Comparison of ENCODE assay signal across 10 mouse cellular contexts in the genomic region with DNA sequence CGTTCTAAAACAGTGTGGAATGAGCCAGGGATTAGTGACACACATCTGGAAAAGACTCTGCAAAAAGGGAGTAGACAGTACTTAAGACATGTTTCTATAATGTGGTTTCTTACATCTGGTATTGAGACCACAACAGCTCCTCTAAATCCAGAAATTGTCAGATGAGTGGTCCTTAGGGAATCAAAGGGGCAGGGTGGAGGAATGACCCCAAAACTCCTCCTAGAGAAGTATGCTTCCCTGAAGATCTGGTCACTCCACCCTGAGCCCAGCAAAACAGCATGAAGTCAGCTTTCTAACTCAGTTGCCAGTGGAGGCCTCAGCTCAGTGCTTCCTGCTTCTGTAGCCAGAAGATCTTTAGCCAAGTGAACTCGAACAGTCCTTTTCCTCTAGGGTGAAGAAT.
A peak's percentile ranks its signal among the peaks of the same experiment; 100 is the strongest.
DNase-seq lines count a peak whose midpoint lies in the region; ATAC-seq and TF ChIP-seq lines count a peak whose summit lies in the region.
"Had no signal": no experiment of that assay in that cellular context is flagged by ENCODE, and none has a peak within 500 bp of the region (broad histone marks: within the 10 kb centered on the region; RNA-seq: fewer than 3 reads in every experiment).

No protein-coding gene starts in this region.

- no peak overlapping the region for H3K9ac ChIP-seq in intestine, embryonic 15.5 days
- no peak overlapping the region for H3K9ac ChIP-seq in intestine, postnatal 0 days (ENCODE audit: low read depth, low read length)
- H3K9ac ChIP-seq: midbrain, embryonic 13.5 days had no signal

- 0 out of 2 replicates have a peak overlapping the region, but pooled peaks have one; percentile 1 for H3K27ac ChIP-seq in intestine, embryonic 15.5 days
- no peak overlapping the region for H3K27ac ChIP-seq in intestine, postnatal 0 days (ENCODE audit: low read depth, low read length)
- H3K27ac ChIP-seq: midbrain, embryonic 13.5 days had no signal

- ATAC-seq in intestine, embryonic 15.5 days: 0 out of 2 replicates have a peak, but pooled peaks have one; percentile 41
- ATAC-seq in intestine, postnatal 0 days: no peak
- ATAC-seq: midbrain, embryonic 13.5 days had no signal

- H3K4me3 ChIP-seq in intestine, embryonic 15.5 days (replicated peaks): no peak overlapping the region
- H3K4me3 ChIP-seq in intestine, postnatal 0 days (ENCODE audit: low read depth, low read length): no peak overlapping the region
- H3K4me3 ChIP-seq in myocyte: no peak overlapping the region
- H3K4me3 ChIP-seq: midbrain, embryonic 13.5 days had no signal

- no peak for TF ChIP-seq CTCF in intestine, postnatal 0 days (IDR thresholded peaks at IDR 0.05; ENCODE audit: low read depth)

- H3K79me2 ChIP-seq in myocyte (ENCODE audit: control insufficient read depth, insufficient read depth): no peaks in the 10 kb centered on the region

- intact Hi-C loops in heart, postnatal 36 days (cut with DNase I): no loop called here
- intact Hi-C loops in left cerebral cortex, postnatal 14 days (cut with DNase I): no loop called here

- H3K27me3 ChIP-seq in intestine, embryonic 15.5 days (replicated peaks): no peaks in the 10 kb centered on the region
- no peaks in the 10 kb centered on the region for H3K27me3 ChIP-seq in intestine, postnatal 0 days (replicated peaks; ENCODE audit: control insufficient read depth, insufficient read depth, low read length)
- H3K27me3 ChIP-seq in myocyte (ENCODE audit: control insufficient read depth, insufficient read depth, insufficient read length): no peaks in the 10 kb centered on the region
- H3K27me3 ChIP-seq: midbrain, embryonic 13.5 days had no signal

- H3K36me3 ChIP-seq in intestine, embryonic 15.5 days: no peaks in the 10 kb centered on the region
- H3K36me3 ChIP-seq in intestine, postnatal 0 days (ENCODE audit: control insufficient read depth, insufficient read depth): no peaks in the 10 kb centered on the region
- no peaks in the 10 kb centered on the region for H3K36me3 ChIP-seq in myocyte (ENCODE audit: control insufficient read depth, insufficient read depth)
- H3K36me3 ChIP-seq: midbrain, embryonic 13.5 days had no signal

- H3ac ChIP-seq in myocyte (ENCODE audit: control insufficient read depth, insufficient read length): no peak overlapping the region

- H3K4me2 ChIP-seq in intestine, embryonic 15.5 days (replicated peaks): no peak overlapping the region
- H3K4me2 ChIP-seq in intestine, postnatal 0 days (replicated peaks; ENCODE audit: low read depth): no peak overlapping the region
- H3K4me2 ChIP-seq in myocyte (ENCODE audit: low read depth): peak overlapping the region; percentile 46
- H3K4me2 ChIP-seq: midbrain, embryonic 13.5 days had no signal

- DNase-seq in gastrocnemius, adult 8-10 months (ENCODE audit: low spot score in 2 of 2): peak; percentile 17 to 22
- peak; percentile 8 to 25 for DNase-seq in heart, postnatal 36 days
- no peak for DNase-seq in frontal cortex, postnatal 25 days (ENCODE audit: low spot score in 2 of 2)
- DNase-seq in adrenal gland, adult 2 months: no peak
- DNase-seq in left cerebral cortex, postnatal 14 days (ENCODE audit: low spot score in 2 of 2): no peak
- DNase-seq: left cerebral cortex, postnatal 4 days had no signal

- WGBS in intestine, embryonic 15.5 days: 47% methylated on average over 2 of the region's 2 CpGs
- 56% methylated on average over 2 of the region's 2 CpGs for WGBS in intestine, postnatal 0 days

- H3K9me3 ChIP-seq in intestine, embryonic 15.5 days: no peaks in the 10 kb centered on the region
- no peaks in the 10 kb centered on the region for H3K9me3 ChIP-seq in intestine, postnatal 0 days (ENCODE audit: control insufficient read depth)
- H3K9me3 ChIP-seq: midbrain, embryonic 13.5 days had no signal

- 0 out of 2 replicates have a peak, but pooled peaks cover 7% of the 10 kb centered on the region for H3K4me1 ChIP-seq in intestine, embryonic 15.5 days (replicated peaks)
- no peaks in the 10 kb centered on the region for H3K4me1 ChIP-seq in intestine, postnatal 0 days (replicated peaks; ENCODE audit: control insufficient read depth, insufficient read depth, low read length)
- H3K4me1 ChIP-seq: midbrain, embryonic 13.5 days had no signal

- no peak for TF ChIP-seq POLR2A in myocyte (IDR thresholded peaks at IDR 0.05; ENCODE audit: insufficient read length, low read depth)

TF ChIP-seq in myocyte, 11 proteins besides CTCF, POLR2A, EP300 and RAD21:
- TF ChIP-seq CEBPB (IDR thresholded peaks at IDR 0.05; ENCODE audit: insufficient read depth, poor library complexity, severe bottlenecking) (0 out of 2 replicates have a peak, but pooled peaks have one; percentile 4), POLR2AphosphoS2 (IDR thresholded peaks at IDR 0.05; ENCODE audit: insufficient read length, low read depth) (no peak)

Comparison
In these comparisons a context has a peak if more than half of its experiments do, and no peak if none do; other contexts are left out.
1. DNase-seq: peak in gastrocnemius, adult 8-10 months (2 of 2) and heart, postnatal 36 days (2 of 2); none in frontal cortex, postnatal 25 days (0 of 2), adrenal gland, adult 2 months (single experiment) and left cerebral cortex, postnatal 14 days (0 of 2).